19 mouse cellular contexts compared by ENCODE assay signal in the genomic region with DNA sequence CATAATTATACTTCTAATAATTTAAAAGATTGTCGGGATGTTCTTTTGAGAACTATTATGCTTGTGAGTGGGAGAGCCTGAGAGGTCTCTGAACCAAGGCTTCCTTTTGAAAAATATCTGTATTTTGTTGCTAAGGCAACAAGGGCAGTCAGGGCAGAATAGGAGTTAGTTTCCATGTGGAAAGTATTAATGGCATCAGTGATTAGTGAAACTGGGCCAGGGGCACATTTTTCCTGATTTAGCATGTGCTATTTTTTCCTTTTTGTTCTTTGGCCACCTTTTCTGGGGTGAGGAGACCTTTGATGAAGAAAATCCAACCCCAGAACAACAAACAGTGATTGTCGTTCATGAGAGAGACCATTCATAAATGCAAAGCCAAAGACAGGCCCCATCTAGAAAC. TPM values are rescaled to one million over a fixed set of nuclear protein-coding genes. Genes with fewer than 3 reads are reported as not detected.
"Had no signal": no experiment of that assay in that cellular context is flagged by ENCODE, and none has a peak within 500 bp of the region (broad histone marks: within the 10 kb centered on the region; RNA-seq: fewer than 3 reads in every experiment).

No protein-coding gene starts in this region.

- H3K27me3 ChIP-seq: lung, embryonic 15.5 days; megakaryocyte, embryonic 14.5 days; midbrain, embryonic 13.5 days; midbrain, embryonic 15.5 days; neural tube, embryonic 12.5 days; stomach, embryonic 15.5 days had no signal

- H3K4me3 ChIP-seq: lung, embryonic 15.5 days; megakaryocyte, embryonic 14.5 days; midbrain, embryonic 13.5 days; midbrain, embryonic 15.5 days; neural tube, embryonic 12.5 days; stomach, embryonic 15.5 days had no signal

- H3K9me3 ChIP-seq: lung, embryonic 15.5 days; megakaryocyte, embryonic 14.5 days; midbrain, embryonic 13.5 days; midbrain, embryonic 15.5 days; neural tube, embryonic 12.5 days; stomach, embryonic 15.5 days had no signal

- H3K4me1 ChIP-seq: lung, embryonic 15.5 days; megakaryocyte, embryonic 14.5 days; midbrain, embryonic 15.5 days; neural tube, embryonic 12.5 days; stomach, embryonic 15.5 days had no signal

- H3K4me2 ChIP-seq: lung, embryonic 15.5 days; midbrain, embryonic 11.5 days; midbrain, embryonic 13.5 days; midbrain, embryonic 15.5 days; neural tube, embryonic 12.5 days; stomach, embryonic 15.5 days had no signal

- ATAC-seq: lung, postnatal 0 days; midbrain, embryonic 13.5 days; midbrain, embryonic 15.5 days had no signal

- H3K27ac ChIP-seq: lung, embryonic 15.5 days; macrophage; midbrain, embryonic 13.5 days; midbrain, embryonic 15.5 days; neural tube, embryonic 12.5 days; stomach, embryonic 15.5 days; stomach, postnatal 0 days had no signal

- DNase-seq: lung, adult 2 months; lung, postnatal 14 days; lung, postnatal 36 days; right cerebral cortex, postnatal 14 days; thymus, adult 2 months; thymus, postnatal 25 days; thymus, postnatal 4 days had no signal

- H3K9ac ChIP-seq: lung, embryonic 15.5 days; midbrain, embryonic 13.5 days; midbrain, embryonic 15.5 days; neural tube, embryonic 12.5 days; stomach, embryonic 15.5 days had no signal

- H3K36me3 ChIP-seq: lung, embryonic 15.5 days; midbrain, embryonic 13.5 days; midbrain, embryonic 15.5 days; neural tube, embryonic 12.5 days; stomach, embryonic 15.5 days had no signal

RNA-seq across cellular contexts. Expression of a gene that starts 43.5 kb away (rescaled TPM):
- total RNA-seq: megakaryocyte progenitor cell, adult 5-6 weeks; neutrophil, adult 5-6 weeks had no signal
- polyA plus RNA-seq: macrophage; midbrain, embryonic 11.5 days had no signal
